Mouse (Mus musculus): ENCODE measurements around the gene Plvap.

The Plvap gene

GRCm38 (mm10) chr8:71526272-71526671, 14.7 kb upstream of the Plvap start:
- DNase-seq (ENCODE audit: low read depth, low spot score), result peak; percentile 94

GRCm38 (mm10) chr8:71525226-71526050, 13.9 kb upstream of the Plvap start, which contains the start of gene Ccdc194:
TSS of gene Ccdc194 (minus strand) at chr8:71525711.
- DNase-seq (ENCODE audit: low read depth, low spot score), result no peak

- peak; percentile 98 for DNase-seq (ENCODE audit: low read depth, low spot score)
These were observed 10.1 kb upstream of the Plvap start for GRCm38 (mm10) chr8:71521634-71522033.

GRCm38 (mm10) chr8:71519037-71519825, 7.7 kb upstream of the Plvap start:
- peak; percentile 81 for DNase-seq (ENCODE audit: low read depth, low spot score)

- no peak for DNase-seq (ENCODE audit: low read depth, low spot score)
These were observed 5.2 kb upstream of the Plvap start for GRCm38 (mm10) chr8:71516786-71517185.

GRCm38 (mm10) chr8:71515043-71515442, 3.5 kb upstream of the Plvap start:
- peak; percentile 59 for DNase-seq (ENCODE audit: low read depth, low spot score)

- DNase-seq (ENCODE audit: low read depth, low spot score), result no peak
These were observed 1.6 kb upstream of the Plvap start for GRCm38 (mm10) chr8:71513018-71513754.

- DNase-seq (ENCODE audit: low read depth, low spot score), result no peak
These were observed 2.2 kb downstream of the Plvap start for GRCm38 (mm10) chr8:71509316-71509715.

GRCm38 (mm10) chr8:71507589-71508104, 3.9 kb downstream of the Plvap start:
- DNase-seq (ENCODE audit: low read depth, low spot score), result peak; percentile 98

GRCm38 (mm10) chr8:71505979-71506378, 5.6 kb downstream of the Plvap start:
- DNase-seq (ENCODE audit: low read depth, low spot score), result no peak

- DNase-seq (ENCODE audit: low read depth, low spot score), result no peak
These were observed 6.2 kb downstream of the Plvap start for GRCm38 (mm10) chr8:71505326-71505725.

GRCm38 (mm10) chr8:71504349-71504748, 7.2 kb downstream of the Plvap start:
- DNase-seq (ENCODE audit: low read depth, low spot score), result no peak

- peak; percentile 67 for DNase-seq (ENCODE audit: low read depth, low spot score)
These were observed 12.5 kb downstream of the Plvap start for GRCm38 (mm10) chr8:71498816-71499690.

GRCm38 (mm10) chr8:71497881-71498501, 13.6 kb downstream of the Plvap start:
- peak; percentile 67 for DNase-seq (ENCODE audit: low read depth, low spot score)

- no peak for DNase-seq (ENCODE audit: low read depth, low spot score)
These were observed 14.4 kb downstream of the Plvap start for GRCm38 (mm10) chr8:71497077-71497645.

GRCm38 (mm10) chr8:71496481-71496880, 15.1 kb downstream of the Plvap start:
- DNase-seq (ENCODE audit: low read depth, low spot score), result peak; percentile 23

GRCm38 (mm10) chr8:71495811-71496210, 15.7 kb downstream of the Plvap start:
- no peak for DNase-seq (ENCODE audit: low read depth, low spot score)

GRCm38 (mm10) chr8:71495039-71495438, 16.5 kb downstream of the Plvap start:
- peak; percentile 87 for DNase-seq (ENCODE audit: low read depth, low spot score)

- peak; percentile 97 for DNase-seq (ENCODE audit: low read depth, low spot score)
These were observed 23.1 kb downstream of the Plvap start for GRCm38 (mm10) chr8:71488454-71488853.
